Mouse (Mus musculus) kidney, embryonic 16.5 days (tissue): ENCODE data around the gene Elf4. TPM values are rescaled to one million over a fixed set of nuclear protein-coding genes. Genes with fewer than 3 reads are reported as not detected.

Experiments used
- ATAC-seq: fragments of 200-750 bp; cut with Nextera tagmentation; 2 replicates; pipeline ENCODE4 v1.8.0; 2017; ENCODE audit warnings: moderate TSS enrichment; ENCODE audit not compliant: low FRiP score, low TSS enrichment
- H3K27ac ChIP-seq: fragments of 300-500 bp; sonication (generic); 2 replicates; pipeline ENCODE4 v1.5.1; 2014; ENCODE audit warnings: low read length
- H3K27me3 ChIP-seq: fragments of 300-500 bp; sonication (generic); 2 replicates; pipeline ENCODE4 v1.6.1; 2014; ENCODE audit warnings: low read length, control low read depth, mixed read lengths; ENCODE audit not compliant: insufficient read depth
- H3K36me3 ChIP-seq: fragments of 300-500 bp; sonication (generic); 2 replicates; pipeline ENCODE4 v1.6.1; 2014; ENCODE audit warnings: low read length, control low read depth, mixed read lengths; ENCODE audit not compliant: insufficient read depth
- H3K4me1 ChIP-seq: fragments of 300-500 bp; sonication (generic); 2 replicates; pipeline ENCODE4 v1.6.1; 2014; ENCODE audit warnings: low read length, control low read depth, mixed read lengths; ENCODE audit not compliant: insufficient read depth
- H3K4me2 ChIP-seq: fragments of 300-500 bp; sonication (generic); replicated peaks from 2 replicates; pipeline ENCODE4 v1.6.1; 2014; ENCODE audit warnings: low read depth, low read length
- H3K4me3 ChIP-seq: fragments of 300-500 bp; sonication (generic); 2 replicates; pipeline ENCODE4 v1.5.1; 2014; ENCODE audit warnings: mild to moderate bottlenecking, low read length
- H3K9ac ChIP-seq: fragments of 300-500 bp; sonication (generic); replicated peaks from 2 replicates; pipeline ENCODE4 v1.6.1; 2014; ENCODE audit warnings: low read length
- H3K9me3 ChIP-seq: fragments of 300-500 bp; sonication (generic); 2 replicates; pipeline ENCODE4 v1.6.1; 2016; ENCODE audit warnings: low read length, control low read depth
- WGBS: fragments of 180-500 bp; shearing (Covaris S2); extraction: QIAGEN DNeasy Blood & Tissue Kit; methylation state at CpG from one replicate; pipeline ENCODE4 v1.1.7; 2014; 5-methylcytosine and 5-hydroxymethylcytosine counted together
- polyA plus RNA-seq: library from polyadenylated mRNA; unstranded; fragments of >200 nt; fragmentation: Nextera tagmentation; extraction: Ambion mirVana; gene quantifications from 2 replicates; pipeline ENCODE4 v1.2.1, GENCODE M21; 2015

Elf4 gene
- polyA plus RNA-seq, 1 experiment from 2014 or later, result 5.1 TPM

GRCm38 (mm10) chrX:48409611-48410387 is 53.1 kb downstream of the Elf4 start:
- 17% methylated on average over 36 of the region's 36 CpGs for WGBS
- peaks cover 3% of the 10 kb centered on the region; the same call in 1 of the 2 replicates for H3K27me3 ChIP-seq
- no peak overlapping the region for H3K27ac ChIP-seq

GRCm38 (mm10) chrX:48405141-48405540 is 57.8 kb downstream of the Elf4 start:
- ATAC-seq, result no peak
- no peak overlapping the region for H3K27ac ChIP-seq
- H3K4me1 ChIP-seq, result no peaks in the 10 kb centered on the region
- no peak overlapping the region for H3K9ac ChIP-seq
- H3K4me3 ChIP-seq, result no peak overlapping the region
- H3K4me2 ChIP-seq, result no peak overlapping the region
- H3K36me3 ChIP-seq, result peaks cover 32% of the 10 kb centered on the region
- H3K9me3 ChIP-seq, result no peaks in the 10 kb centered on the region
- no peaks in the 10 kb centered on the region for H3K27me3 ChIP-seq
- WGBS, result 40% methylated on average over 3 of the region's 3 CpGs

More at GRCm38 (mm10) chrX:48409611-48410387, 53.1 kb downstream of the Elf4 start:
- H3K4me1 ChIP-seq, result no peaks in the 10 kb centered on the region
- H3K9me3 ChIP-seq, result no peaks in the 10 kb centered on the region
- peak; percentile 88 for ATAC-seq
- peak overlapping the region; percentile 51 for H3K4me2 ChIP-seq
- H3K36me3 ChIP-seq, result peaks cover 8% of the 10 kb centered on the region; the same call in 1 of the 2 replicates
- H3K9ac ChIP-seq, result no peak overlapping the region
- H3K4me3 ChIP-seq, result peak overlapping the region; percentile 49

- no peak overlapping the region for H3K4me2 ChIP-seq
- H3K9ac ChIP-seq, result no peak overlapping the region
- no peak overlapping the region for H3K27ac ChIP-seq
- whole genome bisulfite sequencing, result 82% methylated on average over 4 of the region's 4 CpGs
- peaks cover 29% of the 10 kb centered on the region for H3K36me3 ChIP-seq
- H3K9me3 ChIP-seq, result no peaks in the 10 kb centered on the region
- no peak overlapping the region for H3K4me3 ChIP-seq
- H3K27me3 ChIP-seq, result no peaks in the 10 kb centered on the region
- ATAC-seq, result no peak
- no peaks in the 10 kb centered on the region for H3K4me1 ChIP-seq
Observed at GRCm38 (mm10) chrX:48399994-48400393, 62.9 kb downstream of the Elf4 start.

GRCm38 (mm10) chrX:48389380-48389779 is 73.6 kb downstream of the Elf4 start:
- 92% methylated on average over 6 of the region's 6 CpGs for WGBS
- Histone ChIP-seq H3K27me3 (no peaks in the 10 kb centered on the region), H3K4me2 (no peak overlapping the region), H3K4me1 (no peaks in the 10 kb centered on the region), H3K9ac (no peak overlapping the region), H3K9me3 (no peaks in the 10 kb centered on the region), H3K36me3 (peaks cover 45% of the 10 kb centered on the region), H3K27ac (no peak overlapping the region), H3K4me3 (no peak overlapping the region)
- no peak for ATAC-seq

- H3K9me3 ChIP-seq, result no peaks in the 10 kb centered on the region
- no peak overlapping the region for H3K4me2 ChIP-seq
- 70% methylated on average over 4 of the region's 4 CpGs for WGBS
- no peaks in the 10 kb centered on the region for H3K4me1 ChIP-seq
- H3K36me3 ChIP-seq, result peaks cover 37% of the 10 kb centered on the region
- H3K9ac ChIP-seq, result no peak overlapping the region
- H3K27me3 ChIP-seq, result no peaks in the 10 kb centered on the region
- ATAC-seq, result no peak
- H3K27ac ChIP-seq, result no peak overlapping the region
- no peak overlapping the region for H3K4me3 ChIP-seq
Observed at GRCm38 (mm10) chrX:48385927-48386326, 77.0 kb downstream of the Elf4 start.

- H3K27ac ChIP-seq, result no peak overlapping the region
- peaks cover 36% of the 10 kb centered on the region; the same call in 1 of the 2 replicates for H3K36me3 ChIP-seq
- ATAC-seq, result no peak
- H3K4me3 ChIP-seq, result no peak overlapping the region
- 48% methylated on average over 7 of the region's 7 CpGs for WGBS
- H3K9me3 ChIP-seq, result no peaks in the 10 kb centered on the region
- H3K9ac ChIP-seq, result no peak overlapping the region
- H3K4me1 ChIP-seq, result no peaks in the 10 kb centered on the region
- no peak overlapping the region for H3K4me2 ChIP-seq
- no peaks in the 10 kb centered on the region for H3K27me3 ChIP-seq
Observed at GRCm38 (mm10) chrX:48383643-48384042, 79.3 kb downstream of the Elf4 start.

- no peak for ATAC-seq
- Histone ChIP-seq H3K4me2 (no peak overlapping the region), H3K36me3 (peaks cover 23% of the 10 kb centered on the region), H3K4me3 (no peak overlapping the region), H3K9ac (no peak overlapping the region), H3K27ac (no peak overlapping the region), H3K4me1 (0 out of 2 replicates have a peak, but pooled peaks cover 10% of the 10 kb centered on the region), H3K27me3 (no peaks in the 10 kb centered on the region), H3K9me3 (no peaks in the 10 kb centered on the region)
- WGBS, result 92% methylated on average over 9 of the region's 9 CpGs
Observed at GRCm38 (mm10) chrX:48367841-48368240, 95.1 kb downstream of the Elf4 start.

GRCm38 (mm10) chrX:48365836-48366577 is 96.9 kb downstream of the Elf4 start:
- H3K27ac ChIP-seq, result no peak overlapping the region
- no peak overlapping the region for H3K4me3 ChIP-seq
- H3K9me3 ChIP-seq, result no peaks in the 10 kb centered on the region
- no peak overlapping the region for H3K9ac ChIP-seq
- 0 out of 2 replicates have a peak, but pooled peaks cover 10% of the 10 kb centered on the region for H3K4me1 ChIP-seq
- H3K27me3 ChIP-seq, result no peaks in the 10 kb centered on the region
- WGBS, result 40% methylated on average over 15 of the region's 15 CpGs
- peak; percentile 61; the same call in 1 of the 2 replicates for ATAC-seq
- H3K4me2 ChIP-seq, result no peak overlapping the region
- H3K36me3 ChIP-seq, result peaks cover 21% of the 10 kb centered on the region
